Mouse (Mus musculus) megakaryocyte-erythroid progenitor cell, adult 5-6 weeks (primary cell): ENCODE data around the gene Kirrel. TPM values are rescaled to one million over a fixed set of nuclear protein-coding genes. Genes with fewer than 3 reads are reported as not detected.
A peak's percentile ranks its signal among the peaks of the same experiment; 100 is the strongest.

ENCODE experiments used
- ATAC-seq: replicated peaks from 2 replicates; pipeline ENCODE4 v1.8.0; 2016; ENCODE audit warnings: mild to moderate bottlenecking, inconsistent platforms; ENCODE audit not compliant: severe bottlenecking, poor library complexity, low FRiP score, low TSS enrichment
- total RNA-seq, 2 experiments: library from RNA; stranded (forward) in 1 of 2; stranded (reverse) in 1 of 2; fragments of 200-1000, 215-1000 nt in 1 of 2; fragments of >200 nt in 1 of 2; fragmentation: Nextera tagmentation in 1 of 2; gene quantifications; 2 replicates each; pipeline ENCODE4 v1.2.3; 2014 to 2017

Gene Kirrel
- total RNA-seq (2014; fragmentation: Nextera tagmentation) = not detected in 2 replicates
- not detected in 2 replicates for total RNA-seq (2017)

DNA sequence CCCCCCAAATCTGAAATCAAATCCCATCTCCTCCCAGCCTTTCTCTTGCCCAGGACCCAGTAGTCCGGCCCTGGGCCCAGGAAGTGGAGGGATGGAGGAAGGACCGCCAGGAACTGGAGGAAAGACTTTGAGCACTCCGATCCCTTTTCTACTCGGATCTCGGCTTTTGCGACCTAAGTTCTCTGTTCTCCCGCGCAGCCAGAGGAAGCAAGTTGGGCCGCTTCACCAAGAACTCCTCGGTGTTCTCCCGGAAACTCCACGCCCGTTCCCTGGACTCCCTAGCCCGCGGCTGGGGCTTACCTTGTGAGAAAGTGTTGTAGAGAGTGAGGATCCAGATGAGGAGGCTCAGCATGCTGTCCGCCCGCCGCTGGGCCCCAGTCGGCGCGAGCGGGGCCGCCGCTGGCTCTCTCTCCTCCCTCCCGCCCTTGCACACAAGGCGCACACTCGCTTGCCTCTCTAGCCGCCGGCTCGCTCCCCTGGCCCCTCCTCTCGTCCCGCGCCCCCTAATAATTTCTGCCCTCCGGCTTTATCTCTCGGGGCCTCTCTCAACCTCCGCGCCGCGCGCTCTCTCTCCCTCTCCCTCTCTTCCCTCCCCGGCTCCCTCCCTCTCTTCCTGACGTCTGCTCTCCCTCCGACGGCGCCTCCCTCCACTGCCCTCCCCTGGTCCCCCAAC is at the start of gene Kirrel:
Gene Kirrel (minus strand): TSS at position 652 of the 673 bp plus-strand sequence.
- 0 out of 2 replicates have a peak, but pooled peaks have one; percentile 42 for ATAC-seq

DNA sequence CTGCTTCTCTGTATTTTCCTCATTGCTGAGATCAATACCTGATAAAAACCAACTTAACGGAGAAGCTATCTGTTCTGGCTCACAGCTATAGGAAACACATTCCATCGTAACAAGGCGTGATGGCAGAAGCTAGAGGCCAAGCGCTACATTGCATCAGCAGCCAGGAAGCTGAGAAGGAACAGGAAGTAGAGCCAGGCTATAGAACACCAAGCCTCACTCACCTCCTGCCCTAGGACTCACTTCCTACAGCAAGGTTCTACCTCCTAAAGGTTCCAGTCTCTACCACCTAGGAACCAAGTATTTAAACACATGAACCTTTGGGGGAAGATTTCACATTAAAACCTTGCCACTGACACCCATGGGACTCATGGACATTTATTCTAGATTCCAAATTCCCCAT is 49.1 kb upstream of the Kirrel start:
- ATAC-seq = no peak

DNA sequence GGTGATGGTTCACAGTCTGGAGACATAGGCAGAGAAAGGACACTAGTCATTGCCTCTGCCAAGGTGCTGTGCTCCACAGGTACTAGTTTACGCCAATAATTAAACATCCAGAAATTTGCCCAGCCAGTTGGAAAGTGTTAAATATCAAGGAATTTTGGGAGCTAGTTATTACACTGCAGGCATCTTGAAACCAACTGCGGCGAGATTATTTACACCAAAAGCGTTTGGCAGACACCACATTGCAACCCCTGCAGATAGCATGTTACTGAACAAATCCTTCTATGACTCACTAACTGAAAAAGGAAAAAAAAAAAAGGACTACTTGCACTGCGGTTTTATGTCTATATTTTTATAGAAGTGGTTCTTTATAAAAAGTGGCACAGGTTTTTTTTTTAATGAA is 47.8 kb upstream of the Kirrel start:
- no peak for ATAC-seq

DNA sequence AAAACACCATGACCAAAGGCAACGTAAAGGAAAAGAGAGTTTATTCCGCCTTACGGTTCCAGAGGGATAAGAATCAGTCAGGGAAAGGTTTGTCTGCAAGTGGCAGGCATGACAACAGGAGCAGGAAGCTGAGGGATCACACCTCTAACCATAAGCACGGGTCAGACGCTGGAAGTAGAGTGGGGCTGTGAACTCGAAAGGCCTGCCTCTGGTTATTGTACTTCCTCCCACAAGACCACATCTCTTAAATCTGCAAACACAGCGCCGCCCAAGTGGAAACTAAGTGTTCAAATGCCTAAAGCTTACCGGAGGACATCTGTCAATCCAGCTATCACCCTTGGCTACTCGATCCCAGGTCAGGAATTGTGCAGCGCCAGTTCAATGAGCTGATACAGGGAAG is 40.6 kb upstream of the Kirrel start:
- no peak for ATAC-seq

DNA sequence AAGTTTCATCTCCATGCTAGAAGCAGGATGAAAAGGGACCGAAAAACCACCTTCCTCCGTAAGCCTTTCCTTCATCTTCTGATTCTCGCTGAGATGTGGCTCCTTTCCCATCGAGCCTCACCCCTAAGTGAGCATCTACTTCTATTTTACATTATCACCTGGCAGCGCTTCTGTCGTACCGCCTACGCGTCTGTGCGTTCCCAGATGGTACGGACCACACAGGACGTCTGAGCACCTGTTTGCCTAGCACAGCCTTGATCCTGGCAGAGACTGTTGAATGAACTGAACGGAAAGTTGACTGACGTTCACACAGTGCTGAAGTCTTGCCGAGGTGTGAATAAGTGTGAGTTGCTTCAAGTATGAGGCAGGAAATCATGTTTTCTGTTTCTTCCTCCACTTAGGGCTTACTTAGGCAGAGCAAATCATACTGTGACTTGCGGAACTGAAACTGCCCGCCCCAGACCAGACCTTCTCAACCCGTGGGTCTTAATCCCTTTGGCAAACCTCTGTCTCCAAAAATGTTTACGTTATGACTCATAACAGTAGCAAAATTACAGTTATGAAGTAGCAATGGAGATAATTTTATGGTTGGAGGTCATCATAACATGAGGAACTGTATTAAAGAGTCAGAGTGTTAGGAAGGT is 39.8 kb upstream of the Kirrel start:
- ATAC-seq = no peak

DNA sequence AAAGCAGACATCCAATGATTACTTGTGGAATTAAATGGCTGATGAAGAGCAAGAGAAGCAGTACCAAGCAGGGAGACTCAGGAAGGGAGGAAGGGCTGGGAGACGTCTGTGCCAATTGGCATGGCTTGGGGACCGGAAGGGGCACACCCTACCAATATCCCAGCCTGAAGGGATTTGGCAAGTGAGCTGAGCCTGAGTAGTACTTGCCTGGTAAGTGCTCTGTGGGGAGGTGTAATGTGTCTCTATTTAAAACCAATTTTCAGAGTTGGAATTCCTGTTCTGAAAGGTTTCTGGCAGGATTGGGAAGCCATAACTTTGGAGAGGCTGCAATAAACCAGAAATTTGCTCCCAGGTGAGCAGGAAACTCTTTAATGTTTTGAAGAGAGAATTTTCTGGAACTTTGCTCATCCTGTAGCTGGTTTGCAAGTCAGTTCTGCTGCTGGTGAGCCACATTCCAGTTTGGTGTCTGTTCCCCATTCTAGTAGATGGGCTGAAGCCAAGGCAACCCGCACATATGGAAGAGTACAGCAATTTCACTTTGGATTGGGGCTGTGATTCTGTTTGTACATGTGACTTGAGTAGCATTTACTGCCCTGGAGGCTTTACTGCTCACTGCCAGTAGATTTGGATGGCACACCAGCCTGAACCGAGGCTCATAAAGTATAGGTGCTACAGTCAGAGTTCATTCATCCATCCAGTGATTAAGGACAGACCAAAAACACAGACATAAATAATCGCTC is 32.0 kb upstream of the Kirrel start:
- ATAC-seq = no peak

DNA sequence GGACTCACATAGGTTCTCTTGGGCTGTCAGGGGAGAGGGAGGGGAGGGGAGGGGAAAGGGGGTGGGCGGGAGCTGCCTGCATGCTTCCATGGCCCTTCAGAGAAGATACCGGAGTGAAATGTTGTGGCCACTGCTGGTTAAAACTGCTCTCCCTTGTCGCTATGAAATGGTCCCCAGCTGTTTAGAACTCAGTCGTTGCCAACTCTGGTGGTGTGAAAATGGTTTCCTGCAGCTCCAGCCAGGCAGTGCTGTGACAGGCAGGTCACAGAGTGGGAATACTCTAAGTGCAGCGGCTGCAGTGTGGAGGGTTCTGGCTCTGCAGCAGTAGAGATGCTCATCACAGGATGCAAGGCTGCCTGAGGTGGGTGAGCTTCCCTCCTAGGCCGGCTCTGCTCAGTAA is 22.1 kb upstream of the Kirrel start:
- ATAC-seq = no peak

DNA sequence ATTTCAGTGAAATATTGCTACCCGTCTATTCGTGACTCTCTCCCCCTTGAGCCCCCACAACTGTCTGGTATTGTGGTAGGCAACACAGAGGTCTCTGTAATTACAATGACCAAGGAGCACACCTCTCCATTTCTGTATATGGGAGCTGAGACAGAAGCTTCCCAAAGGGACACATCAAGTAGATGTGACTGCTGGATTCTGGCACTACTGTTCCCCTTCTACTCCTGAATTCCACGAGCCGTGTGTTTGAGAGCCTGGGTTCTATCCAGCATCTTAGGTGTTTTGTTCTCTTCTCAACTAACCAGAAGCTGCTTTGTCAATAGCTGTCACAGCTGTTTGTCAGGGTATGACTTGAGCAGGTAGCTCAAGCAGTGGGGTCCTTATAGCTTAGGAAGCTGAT is 20.5 kb upstream of the Kirrel start:
- no peak for ATAC-seq

DNA sequence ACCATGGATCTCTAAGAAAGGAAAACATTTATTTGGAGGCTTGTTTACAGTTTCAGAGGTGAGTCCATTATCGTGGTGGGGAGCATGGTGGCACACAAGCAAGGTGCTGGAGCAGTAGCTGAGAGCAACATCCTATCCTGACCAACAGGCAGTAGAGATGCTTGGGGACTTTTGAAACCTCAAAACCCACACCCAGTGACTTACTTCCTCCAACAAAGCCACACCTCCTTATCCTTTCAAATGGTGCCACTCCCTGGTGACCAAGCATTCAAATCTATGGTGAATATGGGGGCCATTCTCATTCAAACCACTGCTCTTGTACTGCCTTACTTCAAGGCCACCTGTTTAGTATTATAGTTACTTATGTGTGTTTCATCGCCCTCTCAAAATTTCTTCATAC is 20.0 kb upstream of the Kirrel start:
- ATAC-seq = no peak

DNA sequence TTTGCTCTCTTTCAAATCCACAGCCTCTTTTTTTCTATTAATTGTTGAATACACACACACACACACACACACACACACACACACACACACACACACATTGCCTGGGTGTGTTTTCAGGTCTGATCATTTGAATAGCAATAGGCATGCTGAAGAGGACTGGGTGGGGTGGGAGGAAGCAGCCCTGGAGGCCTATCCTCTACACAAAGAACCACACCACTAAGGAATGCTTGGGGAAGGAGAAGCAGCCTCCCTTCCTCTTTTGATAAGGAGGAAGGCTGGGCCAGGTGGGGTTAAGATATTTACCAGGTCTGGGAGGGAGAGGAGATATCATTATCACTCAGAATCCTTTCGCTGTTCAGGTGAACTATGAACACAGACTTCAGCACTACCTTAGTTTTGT is 19.2 kb upstream of the Kirrel start:
- no peak for ATAC-seq

DNA sequence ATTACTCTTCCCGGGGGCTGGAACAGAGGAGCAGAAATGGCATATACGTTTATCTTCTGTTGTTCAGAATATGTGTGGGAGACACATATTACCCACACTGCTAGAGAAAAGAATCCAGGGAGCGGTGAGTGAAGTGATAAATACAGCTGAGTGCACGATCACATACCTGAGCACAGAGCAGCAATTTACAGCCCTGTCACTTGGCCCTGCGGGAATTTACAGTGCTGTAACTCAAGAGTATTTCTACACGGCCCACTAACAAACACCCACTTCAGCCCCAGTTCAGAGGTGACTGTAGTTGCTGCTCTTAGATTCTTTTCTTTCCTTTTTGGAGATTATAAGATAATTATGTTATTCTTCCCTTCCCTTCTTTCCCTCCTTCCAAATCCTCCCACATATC is 18.8 kb upstream of the Kirrel start:
- no peak for ATAC-seq

DNA sequence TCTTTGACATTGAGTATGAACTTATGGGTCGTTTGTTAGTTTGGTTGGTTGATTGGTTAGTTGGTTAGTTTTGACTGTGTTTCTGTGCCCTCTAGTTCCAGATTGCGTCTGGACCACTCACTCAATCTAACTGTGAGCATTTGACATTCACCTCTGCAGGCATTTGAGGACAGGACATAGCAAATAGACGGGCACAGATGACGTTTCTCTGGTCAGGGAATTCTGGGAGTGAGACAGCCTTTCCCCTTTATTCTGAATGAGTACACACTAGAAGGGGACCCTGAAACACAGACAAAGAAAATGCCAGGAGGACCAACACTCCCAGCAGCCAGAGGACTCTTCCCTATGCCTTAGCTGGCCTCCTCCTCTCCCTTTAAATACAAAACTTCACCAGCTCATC is 2.1 kb upstream of the Kirrel start:
- no peak for ATAC-seq

DNA sequence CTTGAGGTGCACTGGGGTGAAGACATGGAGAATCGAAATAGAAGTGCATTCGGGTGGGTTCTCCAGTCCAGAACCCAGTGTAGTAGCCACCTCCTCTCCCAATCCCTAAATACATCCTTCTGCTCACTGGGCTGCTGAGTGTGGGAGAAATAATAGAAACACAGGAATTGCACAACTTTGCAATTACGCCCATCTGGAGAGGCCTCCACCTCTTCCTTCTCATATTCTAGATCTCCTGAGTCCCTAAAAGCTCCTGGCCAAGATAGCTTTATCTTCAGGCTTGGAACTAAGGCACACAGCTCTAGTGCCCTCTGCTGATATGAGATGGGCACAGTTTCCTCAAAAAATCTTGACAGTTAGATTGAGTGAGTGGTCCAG is 880 bp upstream of the Kirrel start:
- no peak for ATAC-seq

DNA sequence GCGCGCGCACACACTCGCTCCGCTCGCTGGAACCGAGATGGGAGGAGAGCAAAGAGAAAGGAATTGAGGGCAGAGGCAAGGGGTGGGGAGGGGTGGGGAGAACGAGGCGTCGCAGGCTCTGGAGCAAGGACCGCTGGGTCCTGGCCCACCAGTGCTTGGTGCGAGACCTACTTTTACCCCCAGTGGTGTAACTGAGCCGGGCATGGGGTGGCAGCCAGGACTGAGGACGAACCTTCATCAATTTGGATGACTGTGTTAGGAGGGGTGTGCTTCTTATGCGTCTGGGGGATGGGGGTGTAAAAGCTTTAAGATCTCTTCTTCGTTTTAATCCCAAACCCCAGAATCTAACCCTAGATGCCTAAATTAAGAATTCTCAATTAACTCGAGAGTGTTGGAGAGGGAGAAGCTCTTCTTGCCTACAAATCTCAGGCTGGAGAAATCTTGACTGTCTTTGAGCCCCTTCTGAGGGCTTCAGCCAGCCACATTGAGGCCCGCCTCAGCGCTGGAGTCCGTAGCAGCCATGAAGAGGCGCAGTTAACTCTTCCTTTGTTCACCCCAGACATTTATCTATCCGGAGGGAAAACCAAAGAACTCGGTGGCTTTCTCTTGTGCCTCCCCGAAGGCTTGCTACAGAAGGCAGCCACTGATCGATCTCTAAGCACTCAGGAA is 356 bp upstream of the Kirrel start:
- ATAC-seq = no peak

DNA sequence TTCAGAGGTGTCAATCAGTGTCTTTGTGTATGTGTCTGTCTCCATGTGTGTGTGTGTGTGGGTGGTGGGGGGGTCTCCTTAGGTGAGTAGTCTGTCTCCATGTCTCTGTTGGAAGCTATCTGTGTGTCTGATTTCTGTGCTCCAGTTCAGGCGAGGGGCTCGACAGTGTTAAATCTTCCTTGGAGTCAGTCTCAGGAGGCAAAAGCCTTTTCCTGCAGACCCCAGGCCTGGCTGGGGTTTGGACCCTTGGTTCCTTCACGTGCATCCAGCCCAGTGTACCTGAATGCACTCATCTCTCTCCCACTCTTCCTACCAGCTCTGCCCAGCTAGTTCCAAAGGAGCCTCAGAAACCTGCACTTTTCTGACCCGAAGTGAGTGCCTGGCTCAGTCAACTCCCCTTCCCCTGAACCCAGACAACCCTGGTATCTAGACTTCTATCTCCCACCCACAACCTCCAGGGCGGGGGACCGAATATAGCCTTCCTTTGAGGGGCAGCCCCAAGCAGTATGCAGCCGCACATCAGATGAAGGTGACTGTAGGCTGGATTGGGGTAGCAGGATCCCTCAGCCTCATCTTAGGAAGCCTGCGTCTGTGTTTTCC is 961 bp downstream of the Kirrel start:
- ATAC-seq = no peak

DNA sequence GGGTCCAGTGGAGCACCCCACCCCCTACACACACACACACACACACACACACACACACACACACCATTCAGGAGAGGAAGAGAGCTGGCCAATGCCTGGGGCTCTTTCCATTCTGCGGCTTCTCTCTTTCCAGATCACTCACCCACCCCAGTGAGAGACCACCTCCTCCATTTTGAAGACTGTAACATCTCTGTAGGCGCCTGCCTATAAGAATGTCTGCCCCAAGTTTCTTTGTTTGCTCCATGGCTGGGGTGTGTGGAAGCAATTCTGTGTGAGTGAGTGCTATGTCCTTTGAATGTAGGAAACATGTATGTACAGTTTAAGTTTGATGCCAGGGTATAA is 1.5 kb downstream of the Kirrel start:
- ATAC-seq = no peak

DNA sequence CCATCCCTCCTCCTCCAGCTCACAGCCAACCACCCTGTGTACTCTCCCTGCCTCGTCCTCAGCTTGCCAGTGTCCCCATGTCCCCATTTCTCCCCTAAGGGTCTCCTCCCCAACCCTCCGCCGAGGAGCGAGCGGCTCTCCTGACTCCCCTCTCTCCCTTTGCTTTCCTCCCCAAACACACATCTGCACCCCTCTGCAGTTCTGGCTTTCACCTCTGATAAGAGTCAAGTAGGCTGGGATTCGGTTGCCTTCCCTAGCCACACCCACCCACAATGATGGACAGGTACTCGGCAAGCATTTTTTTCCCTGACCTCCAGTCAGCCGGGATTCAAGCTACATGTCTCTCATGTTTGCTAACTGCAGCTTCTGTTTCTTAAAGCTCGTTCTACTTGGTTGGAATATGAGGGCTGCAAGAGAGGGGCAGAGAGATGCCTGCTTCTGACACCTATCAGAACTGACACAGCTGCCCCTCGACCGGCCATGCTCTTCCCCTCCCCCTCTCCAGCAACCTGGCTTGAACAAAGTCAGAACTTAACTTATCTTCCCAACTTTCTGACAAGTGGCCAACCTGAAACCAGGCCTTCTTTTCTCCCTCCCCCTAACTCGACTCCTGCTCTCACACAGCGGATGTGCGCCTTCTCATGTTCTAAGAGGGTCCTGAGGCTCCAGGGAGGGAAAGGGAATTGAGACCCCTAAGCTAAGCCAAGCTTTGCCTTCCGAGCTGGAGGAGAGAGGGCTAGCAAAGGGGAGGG is 2.0 kb downstream of the Kirrel start:
- no peak for ATAC-seq

DNA sequence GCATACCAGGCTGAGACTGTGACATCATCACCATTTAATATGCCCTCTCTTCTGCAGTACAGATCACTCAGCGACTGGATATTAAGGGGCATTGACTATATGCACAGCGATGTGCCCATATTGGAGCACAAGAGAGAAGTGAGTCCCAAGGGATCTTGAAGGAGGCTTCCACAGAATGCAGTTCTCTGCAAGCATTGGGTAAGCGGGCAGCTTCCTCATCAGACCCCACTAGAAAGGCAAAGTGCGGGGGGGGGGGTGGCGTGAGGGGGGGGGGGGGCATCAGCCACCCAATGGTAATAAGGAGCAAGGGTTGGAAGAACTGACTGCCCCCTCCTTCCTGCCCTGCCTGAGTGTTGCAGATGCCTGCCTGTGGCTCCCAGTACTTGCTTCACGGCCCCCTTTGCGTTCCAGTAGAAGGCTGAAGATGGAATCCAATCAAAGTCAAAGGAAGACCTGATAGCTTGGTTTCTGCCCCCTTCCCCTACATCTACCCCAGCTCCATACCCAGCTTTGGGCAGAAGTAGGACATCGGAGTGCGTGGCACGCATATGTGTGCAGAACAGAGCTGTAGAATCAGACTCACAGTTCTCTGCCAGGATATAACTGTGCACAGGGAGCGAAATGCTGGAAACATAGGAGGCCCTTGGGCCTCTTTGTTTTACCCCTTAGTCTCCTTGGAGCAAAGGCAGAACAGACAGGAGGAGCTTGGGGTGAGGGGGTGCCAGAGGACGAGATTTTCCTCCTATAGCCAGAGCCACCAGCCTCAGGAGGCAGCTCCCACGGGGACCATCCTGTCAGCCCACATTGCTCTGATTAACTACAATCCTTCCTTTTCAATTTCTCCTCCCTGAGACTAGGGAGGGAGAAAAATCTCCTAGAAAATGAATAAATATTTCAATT is 3.1 kb downstream of the Kirrel start:
- ATAC-seq = no peak
